Mouse (Mus musculus) ES-E14 (cell line): Measurements from ENCODE around the gene Nup54. TPM values are rescaled to one million over a fixed set of nuclear protein-coding genes. Genes with fewer than 3 reads are reported as not detected.
A peak's percentile ranks its signal among the peaks of the same experiment; 100 is the strongest.

Experiments
- DNase-seq: peaks from one replicate; pipeline ENCODE4 v3.0.0-alpha.2; 2013; ENCODE audit warnings: low read depth, low spot score
- H3K27ac ChIP-seq: 2 replicates; pipeline ENCODE4 v1.5.1; 2012; ENCODE audit warnings: low read depth, mild to moderate bottlenecking, low read length, moderate library complexity, mixed read lengths; ENCODE audit not compliant: poor library complexity, insufficient read depth, severe bottlenecking
- H3K36me3 ChIP-seq: 2 replicates; pipeline ENCODE4 v1.6.1; 2012; ENCODE audit warnings: mild to moderate bottlenecking, low read length, moderate library complexity, mixed read lengths; ENCODE audit not compliant: control insufficient read depth, poor library complexity, insufficient read depth, severe bottlenecking
- H3K4me1 ChIP-seq, 2 experiments: fragments of 150-350 bp in 1 of 2; sonication (generic) in 1 of 2; 2 replicates each; pipeline ENCODE4 v1.6.1; 2012; ENCODE audit warnings: low read length in 2 of 2, mild to moderate bottlenecking in 1 of 2, mixed read lengths in 1 of 2; ENCODE audit not compliant: control insufficient read depth in 2 of 2, insufficient read depth in 2 of 2, poor library complexity in 1 of 2
- H3K4me3 ChIP-seq, 2 experiments: fragments of 150-350 bp in 1 of 2; sonication (generic) in 1 of 2; 2 replicates each; pipeline ENCODE4 v1.5.1; 2012; ENCODE audit warnings: low read length in 2 of 2, low read depth in 1 of 2, mild to moderate bottlenecking in 1 of 2, mixed read lengths in 1 of 2; ENCODE audit not compliant: insufficient read depth in 1 of 2, poor library complexity in 1 of 2, severe bottlenecking in 1 of 2
- H3K9ac ChIP-seq: 2 replicates; pipeline ENCODE4 v1.6.1; 2012; ENCODE audit warnings: low read depth, mild to moderate bottlenecking, low read length, mixed read lengths; ENCODE audit not compliant: poor library complexity, insufficient read depth, severe bottlenecking
- H3K9me3 ChIP-seq: fragments of 150-350 bp; sonication (generic); 2 replicates; pipeline ENCODE4 v1.6.1; 2012; ENCODE audit warnings: low read depth, mild to moderate bottlenecking, low read length; ENCODE audit not compliant: control insufficient read depth, insufficient read depth
- CHD2 ChIP-seq: IDR thresholded peaks from 2 replicates; pipeline ENCODE4 v1.6.1; 2014; ENCODE audit warnings: mild to moderate bottlenecking, low read depth, low read length, inconsistent platforms
- HCFC1 ChIP-seq: IDR thresholded peaks from 2 replicates; pipeline ENCODE4 v1.6.1; 2012; ENCODE audit warnings: low read length, inconsistent platforms, borderline replicate concordance; ENCODE audit not compliant: insufficient read depth
- MAFK ChIP-seq: IDR thresholded peaks from 2 replicates; pipeline ENCODE4 v1.6.1; 2014; ENCODE audit warnings: mild to moderate bottlenecking, low read depth, low read length, inconsistent platforms; ENCODE audit not compliant: insufficient read depth
- ZC3H11A ChIP-seq: IDR thresholded peaks from 2 replicates; pipeline ENCODE4 v1.6.1; 2012; ENCODE audit warnings: low read depth, mild to moderate bottlenecking, inconsistent platforms, low read length, borderline replicate concordance
- ZNF384 ChIP-seq: IDR thresholded peaks from 2 replicates; pipeline ENCODE4 v1.6.1; 2012; ENCODE audit warnings: low read depth, low read length, inconsistent platforms
- in situ Hi-C, 2 experiments: fragments of 600-800 bp; cut with MboI; formaldehyde crosslinking; loops; one replicate each; pipeline ENCODE4 v1.15.1; 2025; ENCODE audit warnings: low sequenced_read_pairs in 2 of 2, inconsistent platforms in 1 of 2; ENCODE audit not compliant: unreplicated experiment in 2 of 2
- total RNA-seq: library from RNA; depleted of rRNA; stranded (reverse); fragments of 300-350 nt; gene quantifications from 2 replicates; pipeline ENCODE4 v1.2.3, GENCODE M21; 2012; rRNA removed

Gene Nup54
- 62.2 and 63.2 TPM in 2 replicates for total RNA-seq

- peaks cover 0 to 3% of the 10 kb centered on the region in 2 experiments; a peak in 2 of 4 replicates for H3K4me1 ChIP-seq
- no peaks in the 10 kb centered on the region for H3K9me3 ChIP-seq
- H3K9ac ChIP-seq = peak within 1 kb of the TSS; percentile 97
- peak within 1 kb of the TSS; percentile 83 to 98 for H3K4me3 ChIP-seq
- peaks cover 7% of the 10 kb centered on the region for H3K36me3 ChIP-seq
- no peak for TF ChIP-seq CHD2
- TF ChIP-seq ZC3H11A = no peak; the same call in 1 of the 2 replicates
- peak; percentile 90 for TF ChIP-seq HCFC1
- no peak for TF ChIP-seq MAFK
- TF ChIP-seq ZNF384 = no peak
- peak; percentile 95 for DNase-seq
- in situ Hi-C loops = no loop called here
- H3K27ac ChIP-seq = peak within 1 kb of the TSS; percentile 81
Observed at GRCm38 (mm10) chr5:92435025-92435584, at the start of gene Nup54. Nup54 (minus strand) TSS chr5:92435219.

- Histone ChIP-seq H3K27ac (no peak overlapping the region), H3K4me3 (no peak overlapping the region), H3K9me3 (no peaks in the 10 kb centered on the region), H3K4me1 (peaks cover 0 to 4% of the 10 kb centered on the region in 2 experiments; a peak in 1 of 4 replicates), H3K9ac (no peak overlapping the region), H3K36me3 (peaks cover 4% of the 10 kb centered on the region; the same call in 1 of the 2 replicates)
- no peak for TF ChIP-seq CHD2
- TF ChIP-seq MAFK = no peak
- no peak for TF ChIP-seq ZC3H11A
- no peak for TF ChIP-seq ZNF384
- no peak for TF ChIP-seq HCFC1
- in situ Hi-C loops = no loop called here
- DNase-seq = no peak
Observed at GRCm38 (mm10) chr5:92472863-92473262, 37.8 kb upstream of the Nup54 start.

GRCm38 (mm10) chr5:92471531-92471930 is 36.5 kb upstream of the Nup54 start:
- no peak overlapping the region for H3K27ac ChIP-seq
- H3K4me1 ChIP-seq = peaks cover 0 to 4% of the 10 kb centered on the region in 2 experiments; a peak in 1 of 4 replicates
- H3K9me3 ChIP-seq = no peaks in the 10 kb centered on the region
- no peak for DNase-seq
- in situ Hi-C loops = no loop called here
- TF ChIP-seq ZC3H11A (no peak), ZNF384 (no peak), MAFK (no peak), HCFC1 (no peak), CHD2 (no peak)
- H3K4me3 ChIP-seq = no peak overlapping the region
- peaks cover 4% of the 10 kb centered on the region; the same call in 1 of the 2 replicates for H3K36me3 ChIP-seq
- H3K9ac ChIP-seq = no peak overlapping the region

GRCm38 (mm10) chr5:92469201-92470130 is 34.4 kb upstream of the Nup54 start:
- no peak for DNase-seq

More at GRCm38 (mm10) chr5:92469201-92470130, 34.4 kb upstream of the Nup54 start:
- Histone ChIP-seq H3K4me1 (peaks cover 0 to 4% of the 10 kb centered on the region in 2 experiments; a peak in 1 of 4 replicates), H3K36me3 (peaks cover 4% of the 10 kb centered on the region; the same call in 1 of the 2 replicates), H3K9ac (no peak overlapping the region), H3K4me3 (no peak overlapping the region), H3K27ac (no peak overlapping the region), H3K9me3 (no peaks in the 10 kb centered on the region)
- TF ChIP-seq HCFC1 (no peak), CHD2 (no peak), ZC3H11A (no peak), ZNF384 (no peak), MAFK (no peak)
- in situ Hi-C loops = no loop called here
